Mouse (Mus musculus) heart, postnatal 0 days (tissue): ENCODE results near the gene Ywhae. TPM values are rescaled to one million over a fixed set of nuclear protein-coding genes. Genes with fewer than 3 reads are reported as not detected.

Source experiments
- ATAC-seq: fragments of 200-750 bp; cut with Nextera tagmentation; 2 replicates; pipeline ENCODE4 v1.8.0; 2017; ENCODE audit warnings: low read depth, moderate number of reproducible peaks, moderate library complexity; ENCODE audit not compliant: insufficient read depth
- DNase-seq: peaks from one replicate; pipeline ENCODE4 v3.0.0-alpha.2; 2016; ENCODE audit warnings: low spot score
- H3K27ac ChIP-seq: fragments of 300-500 bp; sonication (generic); 2 replicates; pipeline ENCODE4 v1.5.1; 2014; ENCODE audit warnings: low read depth, mild to moderate bottlenecking
- H3K27me3 ChIP-seq: fragments of 300-500 bp; sonication (generic); 2 replicates; pipeline ENCODE4 v1.6.1; 2014; ENCODE audit warnings: low read length, mixed read lengths; ENCODE audit not compliant: control insufficient read depth, insufficient read depth
- H3K36me3 ChIP-seq: fragments of 300-500 bp; sonication (generic); replicated peaks from 2 replicates; pipeline ENCODE4 v1.6.1; 2014; ENCODE audit warnings: low read length, mixed read lengths; ENCODE audit not compliant: control insufficient read depth, insufficient read depth
- H3K4me1 ChIP-seq: fragments of 300-500 bp; sonication (generic); 2 replicates; pipeline ENCODE4 v1.6.1; 2014; ENCODE audit warnings: antibody characterized with exemption; ENCODE audit not compliant: control insufficient read depth, insufficient read depth
- H3K4me2 ChIP-seq: fragments of 300-500 bp; sonication (generic); 2 replicates; pipeline ENCODE4 v1.6.1; 2014; ENCODE audit warnings: low read depth, mild to moderate bottlenecking, low read length, moderate library complexity
- H3K4me3 ChIP-seq: fragments of 300-500 bp; sonication (generic); 2 replicates; pipeline ENCODE4 v1.5.1; 2014; ENCODE audit warnings: low read depth, low read length
- H3K9ac ChIP-seq: fragments of 300-500 bp; sonication (generic); replicated peaks from 2 replicates; pipeline ENCODE4 v1.6.1; 2014; ENCODE audit warnings: low read depth, low read length, mixed read lengths
- H3K9me3 ChIP-seq: fragments of 300-500 bp; sonication (generic); replicated peaks from 2 replicates; pipeline ENCODE4 v1.6.1; 2016; ENCODE audit warnings: low read length; ENCODE audit not compliant: control insufficient read depth
- CTCF ChIP-seq: IDR thresholded peaks from 2 replicates; pipeline ENCODE4 v1.5.1; 2016; ENCODE audit warnings: antibody characterized with exemption, control low read depth, low read depth
- EP300 ChIP-seq: IDR thresholded peaks from 2 replicates; pipeline ENCODE4 v1.6.1; 2016; ENCODE audit warnings: antibody characterized with exemption, low read depth
- WGBS: fragments of 180-500 bp; shearing (Covaris S2); extraction: QIAGEN DNeasy Blood & Tissue Kit; methylation state at CpG from one replicate; pipeline ENCODE4 v1.1.7; 2014; 5-methylcytosine and 5-hydroxymethylcytosine counted together
- polyA plus RNA-seq: library from polyadenylated mRNA; unstranded; fragments of >200 nt; fragmentation: Nextera tagmentation; extraction: Ambion mirVana; gene quantifications from 2 replicates; pipeline ENCODE4 v1.2.1, GENCODE M21; 2015
- total RNA-seq: library from RNA; depleted of rRNA; stranded (reverse); fragments of >200 nt; gene quantifications from 2 replicates; pipeline ENCODE4 v1.2.3, GENCODE M21; 2014; ENCODE audit warnings: low replicate concordance

Gene Ywhae
- total and polyA plus RNA-seq, 2 experiments from 2014 or later: 120 to 553 TPM

- Histone ChIP-seq H3K27ac (peak overlapping the region; percentile 96), H3K9me3 (no peaks in the 10 kb centered on the region), H3K4me3 (peak overlapping the region; percentile 80), H3K9ac (peak overlapping the region; percentile 87), H3K36me3 (0 out of 2 replicates have a peak, but pooled peaks cover 4% of the 10 kb centered on the region), H3K27me3 (no peaks in the 10 kb centered on the region), H3K4me2 (peak overlapping the region; percentile 79), H3K4me1 (peaks cover 42% of the 10 kb centered on the region)
- peak; percentile 58 for DNase-seq
- WGBS: under 1% methylated on average over 50 of the region's 52 CpGs
- ATAC-seq: peak; percentile 71
- TF ChIP-seq CTCF: no peak
- peak; percentile 30; the same call in 1 of the 2 replicates for TF ChIP-seq EP300
Measured at GRCm38 (mm10) chr11:75733227-75733940, 715 bp downstream of the Ywhae start.

GRCm38 (mm10) chr11:75735462-75736252 is 3.0 kb downstream of the Ywhae start:
- no peak for ATAC-seq
- 0 out of 2 replicates have a peak, but pooled peaks cover 5% of the 10 kb centered on the region for H3K36me3 ChIP-seq
- WGBS: 63% methylated on average over 5 of the region's 5 CpGs
- H3K27me3 ChIP-seq: no peaks in the 10 kb centered on the region
- no peaks in the 10 kb centered on the region for H3K9me3 ChIP-seq
- peak overlapping the region; percentile 80; the same call in 1 of the 2 replicates for H3K4me3 ChIP-seq
- peaks cover 56% of the 10 kb centered on the region for H3K4me1 ChIP-seq
- H3K4me2 ChIP-seq: peak overlapping the region; percentile 79
- TF ChIP-seq EP300 (no peak), CTCF (no peak)
- no peak for DNase-seq
- H3K9ac ChIP-seq: no peak overlapping the region
- no peak overlapping the region for H3K27ac ChIP-seq

GRCm38 (mm10) chr11:75736978-75737377 is 4.3 kb downstream of the Ywhae start:
- TF ChIP-seq CTCF (no peak), EP300 (no peak)
- Histone ChIP-seq H3K4me2 (no peak overlapping the region), H3K27ac (peak overlapping the region; percentile 32; the same call in 1 of the 2 replicates), H3K4me1 (peaks cover 69% of the 10 kb centered on the region), H3K36me3 (0 out of 2 replicates have a peak, but pooled peaks cover 5% of the 10 kb centered on the region), H3K9ac (no peak overlapping the region; the same call in 1 of the 2 replicates), H3K9me3 (no peaks in the 10 kb centered on the region), H3K27me3 (no peaks in the 10 kb centered on the region), H3K4me3 (no peak overlapping the region)
- ATAC-seq (no peak), DNase-seq (no peak)
- WGBS: 25% methylated on average over 3 of the region's 3 CpGs

DNA sequence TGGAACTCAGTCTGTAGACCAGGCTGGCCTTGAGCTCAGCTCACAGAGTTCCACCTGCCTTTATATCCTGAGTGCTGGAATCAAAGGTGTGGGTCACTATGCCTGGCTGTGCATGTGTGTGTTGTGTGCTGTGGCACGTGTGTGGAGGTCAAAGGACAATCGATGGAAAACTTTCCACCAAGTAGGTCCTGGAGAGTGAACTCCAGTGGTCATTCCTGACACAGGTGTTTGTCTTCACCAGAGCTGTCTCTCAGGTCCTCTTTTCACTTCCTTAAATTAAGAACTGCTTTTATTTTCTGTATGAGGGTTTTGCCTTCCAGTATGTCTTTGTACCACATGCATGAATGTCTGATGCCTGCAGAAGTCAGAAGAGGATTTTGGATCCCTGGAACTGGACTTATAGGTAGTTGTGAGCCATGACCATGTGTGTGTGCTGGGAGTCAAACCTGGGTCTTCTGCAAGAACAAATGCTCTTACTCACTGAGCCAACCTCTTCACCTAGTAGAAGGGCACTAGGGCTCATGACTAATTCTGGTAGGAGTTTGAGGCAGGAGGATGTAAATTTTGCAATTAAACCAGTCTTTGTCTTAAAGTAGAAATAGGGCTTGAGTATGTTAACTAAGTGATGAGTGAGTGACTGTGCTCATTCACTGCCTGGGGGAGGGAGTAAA is 5.3 kb downstream of the Ywhae start:
- no peak overlapping the region for H3K4me2 ChIP-seq
- TF ChIP-seq CTCF: no peak
- TF ChIP-seq EP300: no peak
- no peak overlapping the region; the same call in 1 of the 2 replicates for H3K27ac ChIP-seq
- no peak overlapping the region for H3K9ac ChIP-seq
- WGBS: 41% methylated on average over 2 of the region's 2 CpGs
- peaks cover 66% of the 10 kb centered on the region for H3K4me1 ChIP-seq
- no peak overlapping the region for H3K4me3 ChIP-seq
- 0 out of 2 replicates have a peak, but pooled peaks cover 5% of the 10 kb centered on the region for H3K36me3 ChIP-seq
- no peaks in the 10 kb centered on the region for H3K27me3 ChIP-seq
- no peaks in the 10 kb centered on the region for H3K9me3 ChIP-seq
- ATAC-seq: no peak
- DNase-seq: no peak

GRCm38 (mm10) chr11:75738477-75738821 is 5.8 kb downstream of the Ywhae start:
- WGBS: 88% methylated on average over 7 of the region's 7 CpGs
- H3K27me3 ChIP-seq: no peaks in the 10 kb centered on the region
- H3K36me3 ChIP-seq: 0 out of 2 replicates have a peak, but pooled peaks cover 5% of the 10 kb centered on the region
- no peak for TF ChIP-seq CTCF
- TF ChIP-seq EP300: no peak
- no peak overlapping the region for H3K4me2 ChIP-seq
- no peak overlapping the region for H3K9ac ChIP-seq
- no peak overlapping the region for H3K27ac ChIP-seq
- ATAC-seq: no peak
- H3K4me3 ChIP-seq: no peak overlapping the region
- DNase-seq: no peak
- peaks cover 66% of the 10 kb centered on the region for H3K4me1 ChIP-seq
- no peaks in the 10 kb centered on the region for H3K9me3 ChIP-seq
